Mouse (Mus musculus) liver (tissue): Measurements from ENCODE around the gene Gm49486.
"Not testable (repeated sequence)": the region's sequence is repeated elsewhere in the genome, so short reads cannot be mapped to it uniquely, and the experiment has no call there.

Experiments
- DNase-seq: peaks from one replicate; pipeline ENCODE4 v3.0.0-alpha.2; 2020; ENCODE audit warnings: mixed read lengths

The Gm49486 gene

GRCm38 (mm10) chr15:79229058-79229821 is at the start of gene Gm49486, which contains the start of gene Pick1:
Gene Gm49486, plus strand, starts transcription at chr15:79229391.
Gene Pick1, plus strand, starts transcription at chr15:79229173.
- peak; percentile 83 for DNase-seq

DNA sequence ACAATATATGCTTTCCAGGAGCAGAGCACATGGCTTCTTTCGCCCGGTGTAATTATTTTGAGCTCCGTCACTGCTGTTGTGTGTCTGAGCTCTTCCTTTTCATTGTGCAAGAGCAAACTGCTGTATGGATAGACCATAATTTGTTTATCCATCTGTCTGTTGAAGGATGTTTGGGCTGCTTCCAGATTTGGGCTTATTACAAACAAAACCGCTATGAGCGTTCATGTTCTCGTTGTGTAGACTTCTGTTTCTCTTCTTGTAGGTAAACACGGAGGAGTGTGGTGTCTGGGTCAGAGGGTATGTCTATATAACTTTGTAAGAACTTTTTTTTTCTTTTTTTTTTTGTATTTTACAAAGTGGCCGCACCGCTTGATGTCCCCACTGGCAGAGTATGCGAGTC is 44.0 kb upstream of the Gm49486 start:
- DNase-seq = no peak

- peak; percentile 20 for DNase-seq
These were observed 41.4 kb upstream of the Gm49486 start for GRCm38 (mm10) chr15:79187819-79188218.

DNA sequence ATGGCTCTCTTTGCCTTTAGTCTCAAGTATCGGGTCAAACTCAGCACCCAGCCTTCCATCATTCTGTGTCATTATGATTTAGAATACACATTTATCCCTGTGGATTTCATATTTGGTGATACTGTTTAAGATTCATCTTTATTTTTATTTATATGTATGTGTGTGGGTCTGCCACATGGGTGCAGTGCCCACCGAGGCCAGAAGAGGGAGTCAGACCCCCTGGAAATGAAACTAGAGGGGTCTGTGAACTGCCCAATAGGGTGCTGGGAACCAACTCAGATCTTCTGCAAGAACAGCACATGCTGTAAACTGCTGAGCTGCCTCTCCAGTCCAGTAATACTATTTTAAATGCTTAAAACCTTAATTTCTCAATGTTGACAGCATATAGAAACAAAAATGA is 37.8 kb upstream of the Gm49486 start:
- DNase-seq = no peak

DNA sequence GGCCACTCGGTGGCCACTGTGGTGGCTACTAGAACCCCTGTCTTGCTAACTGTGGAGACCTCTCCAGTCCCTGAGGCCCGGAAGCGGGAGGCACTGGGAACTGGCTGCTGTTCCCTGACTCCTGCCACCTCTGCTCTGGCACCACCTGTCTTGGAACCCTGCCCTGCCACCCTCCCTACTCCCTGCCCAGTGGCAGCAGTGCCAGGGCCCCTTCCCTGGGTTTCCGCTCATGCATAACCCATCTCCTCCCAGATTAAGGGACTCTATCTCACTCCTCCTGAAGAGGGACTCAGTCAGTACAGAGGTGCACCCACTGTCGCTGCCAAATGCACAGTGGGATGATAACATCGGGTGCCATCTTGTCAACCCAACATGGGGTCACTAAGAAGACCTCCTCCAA is 36.7 kb upstream of the Gm49486 start:
- DNase-seq = no peak

GRCm38 (mm10) chr15:79192885-79193845 is 36.0 kb upstream of the Gm49486 start:
- no peak for DNase-seq

GRCm38 (mm10) chr15:79194048-79194447 is 35.1 kb upstream of the Gm49486 start:
- DNase-seq = no peak

DNA sequence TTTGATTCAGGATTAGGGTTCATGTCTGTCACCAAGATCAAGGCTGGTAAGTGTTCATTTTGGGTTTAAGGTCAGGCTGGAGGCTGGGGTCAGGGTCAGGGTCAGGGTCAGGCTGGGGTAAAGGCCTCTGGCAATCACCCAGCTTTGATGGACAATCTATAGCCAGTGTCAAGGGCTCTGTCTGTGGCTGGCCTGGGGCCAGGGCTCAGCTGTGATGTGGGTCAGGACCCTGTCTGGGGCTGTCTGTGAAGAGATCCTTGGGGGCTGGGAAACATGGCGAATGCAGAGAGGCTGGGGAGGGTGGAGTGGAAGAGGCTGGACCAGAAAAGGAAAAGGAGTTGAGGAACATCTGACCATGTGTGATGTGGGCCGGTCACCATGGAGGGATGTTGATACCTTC is 34.2 kb upstream of the Gm49486 start:
- DNase-seq = peak; percentile 24

DNA sequence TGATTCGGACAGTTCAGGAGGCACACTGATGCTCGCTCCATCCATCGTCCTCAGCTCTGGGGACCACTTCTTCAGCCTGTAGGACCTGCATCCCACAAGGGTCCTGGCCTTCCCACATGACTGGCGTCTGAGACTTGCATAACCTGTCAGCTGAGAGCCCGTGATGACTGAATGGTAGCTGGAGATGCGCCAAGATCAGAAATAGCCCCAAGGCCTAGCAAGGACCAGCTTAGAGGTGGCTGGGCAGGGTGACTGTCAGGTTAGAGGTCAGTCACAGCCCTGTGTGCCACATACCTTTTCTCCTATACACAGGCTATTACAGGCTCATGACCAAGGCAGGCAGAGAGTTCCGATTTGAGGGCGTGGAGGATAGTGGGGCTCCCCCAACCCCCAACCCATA is 33.7 kb upstream of the Gm49486 start:
- no peak for DNase-seq

DNA sequence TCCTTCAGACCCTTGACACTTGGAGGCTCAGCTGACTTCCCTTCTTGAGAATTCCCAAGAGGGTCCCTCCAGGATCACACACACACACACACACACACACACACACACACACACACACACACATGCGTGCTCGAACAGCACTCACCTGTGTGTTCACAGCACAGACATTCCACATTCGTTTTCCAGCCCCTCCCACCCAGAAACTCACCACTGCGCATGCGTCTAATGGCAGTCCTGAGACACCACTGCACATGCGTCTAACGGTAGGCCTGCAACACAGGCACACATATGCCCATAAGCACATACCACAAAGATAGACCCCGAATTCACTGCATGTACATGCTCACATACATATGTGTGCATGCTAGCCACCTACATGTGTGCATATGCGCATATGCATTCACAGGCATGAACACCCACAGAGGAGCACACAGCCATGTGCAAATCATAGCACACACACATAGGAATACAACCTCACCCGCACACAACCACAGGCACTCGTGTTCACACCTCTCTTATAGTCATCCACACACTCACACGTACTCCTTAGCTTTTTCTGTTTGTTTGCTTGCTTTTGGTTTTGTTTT is 29.7 kb upstream of the Gm49486 start:
- DNase-seq = no peak

- peak; percentile 19 for DNase-seq
These were observed 27.6 kb upstream of the Gm49486 start for GRCm38 (mm10) chr15:79201491-79202150.

DNA sequence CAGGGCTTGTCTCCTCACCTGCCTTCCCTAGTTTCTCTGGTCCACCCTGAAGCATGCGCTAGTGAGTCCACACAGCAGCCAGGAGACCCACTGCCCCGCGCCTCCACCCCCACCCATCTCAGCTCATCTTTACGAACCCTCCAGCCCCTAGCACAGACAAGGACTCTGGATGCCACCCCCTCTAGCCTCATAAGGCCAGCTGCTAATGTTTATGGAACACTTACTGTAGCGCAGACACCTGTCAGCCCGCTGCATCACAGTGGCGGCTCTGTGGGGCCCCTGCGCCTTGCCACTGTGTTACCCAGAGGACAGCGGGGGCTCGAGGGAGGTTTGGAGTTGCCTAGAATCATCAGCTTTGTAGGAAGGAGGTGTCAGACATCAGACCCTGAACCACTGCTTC is 26.6 kb upstream of the Gm49486 start:
- DNase-seq = no peak

GRCm38 (mm10) chr15:79208211-79208610 is 21.0 kb upstream of the Gm49486 start:
- no peak for DNase-seq

GRCm38 (mm10) chr15:79208758-79209439 is 20.3 kb upstream of the Gm49486 start:
- DNase-seq = no peak

DNA sequence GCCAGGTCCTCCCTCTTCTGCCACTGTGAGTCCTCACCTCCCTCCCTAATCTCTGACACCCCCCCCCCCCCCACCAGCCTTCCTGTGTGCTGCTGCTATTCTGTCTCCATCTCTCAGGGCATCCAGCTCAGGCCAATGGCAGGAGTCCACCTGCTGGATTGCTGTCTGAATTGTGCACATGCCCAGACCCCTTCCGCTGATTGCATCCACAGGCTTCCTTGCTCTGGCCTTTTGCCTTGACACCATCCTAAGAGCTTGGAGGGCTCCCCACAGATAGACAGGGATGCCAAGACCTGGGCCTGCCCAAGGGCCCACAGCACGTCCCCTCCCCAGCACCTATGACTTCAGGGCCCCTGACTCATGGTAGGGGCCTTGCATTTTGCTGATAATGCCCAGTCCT is 18.8 kb upstream of the Gm49486 start:
- DNase-seq = no peak

DNA sequence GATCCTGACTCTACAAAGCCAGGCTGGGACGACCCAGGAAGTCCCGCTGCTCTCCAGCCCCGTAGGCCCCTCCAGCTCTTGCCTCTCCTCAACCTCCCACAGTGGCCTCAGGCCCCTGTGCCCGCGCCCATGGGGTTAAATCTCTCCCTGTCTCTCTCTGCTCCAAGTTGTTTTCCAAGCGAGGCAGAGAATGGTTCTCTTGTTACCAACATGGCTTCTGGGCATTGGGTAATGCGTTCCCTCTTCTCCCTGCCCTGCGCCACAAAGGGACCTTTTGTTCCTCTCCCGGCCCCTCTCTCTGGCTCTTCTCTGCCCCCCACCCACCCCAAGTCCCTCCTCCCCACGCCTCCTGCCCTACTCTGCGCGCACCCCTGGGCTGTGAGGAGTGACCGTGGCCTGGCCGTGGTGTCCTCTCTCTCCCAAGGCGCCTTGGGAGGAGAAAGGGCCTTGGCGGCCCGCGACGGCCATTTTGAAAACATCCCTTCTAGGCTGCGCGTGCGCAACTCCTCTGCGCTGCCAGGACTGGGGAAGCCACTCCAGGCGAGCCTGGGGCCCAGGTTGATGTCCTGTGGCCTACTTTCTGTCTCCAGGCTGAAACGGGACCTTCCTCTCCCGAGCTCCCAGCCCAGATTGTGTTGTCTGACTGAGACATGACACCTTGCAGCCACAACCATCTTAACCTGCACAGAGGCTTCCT is 16.3 kb upstream of the Gm49486 start:
- no peak for DNase-seq

DNA sequence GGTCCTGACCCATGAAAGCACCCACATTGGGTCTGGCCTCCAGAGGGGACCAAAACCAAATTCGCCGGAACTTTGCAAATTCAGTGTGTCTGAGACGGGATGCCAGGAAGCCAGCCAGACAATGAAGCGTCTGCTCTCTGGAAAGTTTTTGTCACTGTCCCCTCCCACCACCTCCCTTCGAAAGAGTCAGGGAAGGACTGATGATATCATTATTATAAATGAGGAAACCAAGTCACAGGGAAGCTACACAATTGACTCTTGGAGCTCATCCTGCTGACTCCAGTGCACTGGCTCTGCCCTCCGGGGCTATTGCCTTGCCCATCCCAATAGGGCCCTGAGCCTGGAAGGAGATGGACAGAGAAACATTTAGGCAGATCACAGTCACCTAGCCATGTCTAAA is 15.6 kb upstream of the Gm49486 start:
- DNase-seq = no peak

DNA sequence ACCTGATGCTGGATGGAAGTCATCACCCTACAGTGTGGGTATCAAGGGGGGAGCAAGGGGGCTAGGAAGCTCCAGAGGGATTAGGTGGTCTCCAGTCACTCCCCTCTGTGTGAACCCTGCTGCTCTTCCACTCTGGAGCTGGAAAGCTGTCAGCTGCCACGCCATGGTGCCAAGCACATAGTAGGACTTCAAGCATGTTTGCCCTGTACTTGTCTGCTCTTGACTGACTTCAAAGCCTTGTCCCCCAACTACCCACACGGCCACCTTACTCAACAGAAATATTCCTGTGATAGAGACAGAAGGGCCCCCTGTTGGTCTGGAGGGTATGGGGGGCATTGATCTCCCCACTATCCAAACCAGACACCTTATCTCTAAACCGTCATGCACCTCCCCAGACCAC is 13.0 kb upstream of the Gm49486 start:
- no peak for DNase-seq

DNA sequence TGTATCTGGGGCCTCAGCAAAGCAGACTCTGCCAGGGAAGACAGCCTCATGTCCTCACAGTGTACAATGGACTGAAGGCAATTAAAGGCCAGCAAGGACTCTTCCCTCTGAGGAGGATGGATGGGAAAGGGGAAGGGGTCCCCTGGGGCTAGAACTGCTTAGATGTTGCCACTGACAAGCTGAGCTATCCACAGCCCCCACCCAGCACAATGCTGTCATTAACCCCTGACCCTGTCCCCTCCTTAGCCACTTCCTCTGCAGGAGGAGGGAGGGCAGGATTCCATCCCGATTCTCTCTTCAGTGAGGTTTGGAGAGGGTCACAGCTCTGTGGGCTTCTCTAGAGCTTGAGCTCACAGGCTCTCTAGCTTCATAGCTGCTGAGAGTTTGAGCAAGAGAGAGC is 9.6 kb upstream of the Gm49486 start:
- DNase-seq = no peak

DNA sequence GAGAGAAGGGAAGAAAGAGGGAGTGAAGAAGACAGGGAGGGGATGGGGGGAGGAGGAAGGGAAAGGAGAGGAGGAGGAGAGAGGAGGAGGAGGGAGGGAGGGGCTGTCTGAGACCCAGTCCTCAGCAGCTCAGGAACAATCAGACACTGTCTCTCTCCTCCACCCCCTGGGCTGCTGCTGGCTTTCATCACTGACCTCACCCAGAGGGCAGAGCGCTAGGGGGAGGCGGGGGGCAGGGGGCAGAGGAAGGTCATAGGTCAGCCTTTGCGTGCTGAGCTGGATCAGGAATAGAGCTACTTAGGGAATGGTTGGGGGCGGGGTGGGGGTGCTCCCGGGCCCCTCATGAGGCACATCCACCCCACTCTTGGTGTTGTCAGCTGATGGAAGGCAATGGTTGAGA is 5.5 kb upstream of the Gm49486 start:
- no peak for DNase-seq

GRCm38 (mm10) chr15:79224685-79225084 is 4.5 kb upstream of the Gm49486 start:
- DNase-seq = peak; percentile 79

- not testable (repeated sequence) for DNase-seq
These were observed 3.4 kb upstream of the Gm49486 start for GRCm38 (mm10) chr15:79225780-79226179.
